Mouse (Mus musculus): ENCODE measurements around the gene Chst15. TPM values are rescaled to one million over a fixed set of nuclear protein-coding genes. Genes with fewer than 3 reads are reported as not detected.

The Chst15 gene
- total RNA-seq, 2 experiments from 2014 or later: 7.3 to 11.5 TPM

- ATAC-seq (replicated peaks; ENCODE audit: poor library complexity): peak; percentile 22
These were observed 12.5 kb downstream of the Chst15 start for GRCm38 (mm10) chr7:132304424-132305085.

- ATAC-seq (replicated peaks; ENCODE audit: poor library complexity): peak; percentile 63
These were observed 13.0 kb downstream of the Chst15 start for GRCm38 (mm10) chr7:132303988-132304387.

GRCm38 (mm10) chr7:132302508-132303241 lies 14.4 kb downstream of the Chst15 start:
- no peak for ATAC-seq (replicated peaks; ENCODE audit: poor library complexity)

DNA sequence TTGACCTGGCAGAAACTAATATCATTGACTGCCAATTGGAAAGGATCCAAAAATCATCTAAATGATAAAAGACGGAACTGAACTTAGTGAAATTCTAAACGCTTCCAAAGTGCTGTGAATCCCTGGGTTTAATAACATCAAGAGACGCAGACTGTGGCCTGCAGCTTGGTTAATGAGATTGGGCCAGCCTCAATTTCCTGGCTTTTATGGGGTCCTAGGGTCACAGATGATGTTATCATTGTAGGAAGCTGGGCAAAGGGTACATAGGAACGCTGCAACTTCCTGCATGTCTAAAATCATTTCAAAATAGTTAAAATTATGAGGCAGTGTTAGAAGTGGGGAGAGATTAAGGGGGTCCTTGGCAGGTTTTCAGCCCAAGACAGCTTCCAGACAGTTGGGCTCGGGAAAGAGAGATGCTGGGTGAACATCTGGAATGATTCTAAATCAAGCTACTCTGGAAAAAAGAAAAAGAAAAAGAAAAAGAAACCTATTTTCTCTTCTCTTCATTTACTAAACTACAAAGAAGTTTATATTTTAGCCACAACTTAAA lies 17.3 kb downstream of the Chst15 start:
- no peak for ATAC-seq (replicated peaks; ENCODE audit: poor library complexity)

- no peak for ATAC-seq (replicated peaks; ENCODE audit: poor library complexity)
These were observed 18.5 kb downstream of the Chst15 start for GRCm38 (mm10) chr7:132298412-132298990.

GRCm38 (mm10) chr7:132296661-132297443 lies 20.2 kb downstream of the Chst15 start:
- no peak for ATAC-seq (replicated peaks; ENCODE audit: poor library complexity)

DNA sequence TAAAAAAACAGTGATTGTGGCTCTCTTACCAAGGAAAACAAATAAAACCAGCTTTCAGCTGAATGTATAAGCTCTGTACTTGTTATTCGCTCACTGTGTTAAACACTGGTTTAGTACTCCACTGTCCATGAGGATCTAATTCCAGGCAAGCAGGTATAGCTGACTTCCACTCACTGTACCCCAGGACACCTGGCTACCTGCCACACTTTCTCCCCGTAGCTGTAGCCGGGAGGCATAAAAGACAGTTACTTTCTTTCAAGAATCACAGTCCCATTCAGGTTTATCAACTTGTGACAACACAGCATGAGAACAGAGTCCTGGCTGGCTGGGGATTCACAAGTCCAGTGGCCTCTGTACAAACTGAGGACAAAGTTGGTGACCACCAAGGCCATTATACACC lies 20.9 kb downstream of the Chst15 start:
- no peak for ATAC-seq (replicated peaks; ENCODE audit: poor library complexity)

DNA sequence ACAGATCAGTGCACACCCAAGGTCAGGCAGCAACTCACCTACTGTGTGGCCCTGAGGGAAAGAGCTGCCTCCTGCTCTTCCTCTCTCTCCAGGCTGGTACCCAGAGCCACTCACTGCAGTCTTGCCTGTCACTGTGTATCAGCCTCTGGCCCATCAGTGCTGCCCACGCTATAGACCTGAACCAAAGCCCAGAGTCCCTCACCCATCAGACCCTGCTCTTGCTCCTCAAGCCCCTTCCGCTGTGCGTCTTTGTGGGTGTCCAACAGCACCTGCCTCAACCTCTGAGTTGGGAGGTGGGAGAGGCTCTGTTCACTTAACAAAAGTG lies 29.7 kb downstream of the Chst15 start:
- no peak; the same call in 1 of the 2 replicates for ATAC-seq (replicated peaks; ENCODE audit: poor library complexity)

GRCm38 (mm10) chr7:132286630-132287339 lies 30.2 kb downstream of the Chst15 start:
- ATAC-seq (replicated peaks; ENCODE audit: poor library complexity): peak; percentile 58

DNA sequence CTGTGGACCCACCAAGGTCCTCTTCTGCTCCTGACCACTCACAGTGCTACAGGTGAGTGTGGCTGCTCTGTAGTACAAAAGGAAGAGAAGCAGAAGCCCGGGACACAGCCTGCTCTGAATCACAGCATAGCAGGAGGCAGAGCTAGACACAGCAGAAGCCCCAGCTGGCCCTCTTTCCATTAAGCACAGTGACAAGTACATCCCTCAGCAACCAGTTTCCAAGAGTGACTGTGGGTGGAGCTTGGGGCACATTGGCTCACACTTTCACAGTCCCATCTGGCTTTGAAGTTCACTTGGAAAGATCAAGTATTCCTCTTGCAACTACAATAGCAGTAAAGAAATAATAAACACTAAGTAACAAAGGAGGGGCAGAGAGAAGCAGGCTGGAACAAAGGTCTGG lies 32.2 kb downstream of the Chst15 start:
- ATAC-seq (replicated peaks; ENCODE audit: poor library complexity): no peak

DNA sequence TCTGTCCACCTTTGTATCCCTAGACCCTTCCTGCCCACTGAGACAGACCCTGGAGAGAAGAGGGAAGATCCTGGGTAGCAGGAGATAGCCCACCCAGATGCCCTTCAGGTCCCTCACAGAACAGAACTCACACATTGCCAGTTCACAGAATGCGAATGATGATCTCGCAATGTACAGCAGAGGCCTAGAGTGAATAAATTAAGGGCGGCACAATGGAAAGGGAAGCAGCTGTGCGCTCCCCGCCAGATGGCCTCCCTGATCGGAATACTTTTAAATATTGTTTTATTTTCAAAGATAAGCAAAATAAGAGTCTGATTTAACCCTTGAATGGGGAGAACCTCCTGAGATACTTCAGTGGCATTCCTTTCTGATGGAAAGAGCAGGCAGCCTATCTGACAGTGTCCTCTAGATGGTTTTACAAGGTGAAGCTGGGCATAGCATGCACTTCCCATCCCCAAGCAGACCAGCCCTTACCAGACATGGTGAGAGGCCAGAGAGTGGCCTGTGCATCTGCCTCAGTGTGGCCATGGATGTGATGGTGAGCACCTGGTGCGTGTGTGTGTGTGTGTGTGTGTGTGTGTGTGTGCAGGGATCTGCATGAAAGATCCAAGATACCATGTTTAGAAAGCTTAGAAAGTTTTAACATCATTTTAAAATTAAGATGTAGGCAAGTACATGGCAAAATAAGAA lies 32.8 kb downstream of the Chst15 start:
- ATAC-seq (replicated peaks; ENCODE audit: poor library complexity): peak; percentile 38

GRCm38 (mm10) chr7:132282576-132282975 lies 34.5 kb downstream of the Chst15 start:
- no peak for ATAC-seq (replicated peaks; ENCODE audit: poor library complexity)

GRCm38 (mm10) chr7:132282161-132282560 lies 34.9 kb downstream of the Chst15 start:
- no peak for ATAC-seq (replicated peaks; ENCODE audit: poor library complexity)

- ATAC-seq (replicated peaks; ENCODE audit: poor library complexity): no peak
These were observed 35.3 kb downstream of the Chst15 start for GRCm38 (mm10) chr7:132281753-132282152.

- peak; percentile 26 for ATAC-seq (replicated peaks; ENCODE audit: poor library complexity)
These were observed 38.4 kb downstream of the Chst15 start for GRCm38 (mm10) chr7:132278658-132279057.

DNA sequence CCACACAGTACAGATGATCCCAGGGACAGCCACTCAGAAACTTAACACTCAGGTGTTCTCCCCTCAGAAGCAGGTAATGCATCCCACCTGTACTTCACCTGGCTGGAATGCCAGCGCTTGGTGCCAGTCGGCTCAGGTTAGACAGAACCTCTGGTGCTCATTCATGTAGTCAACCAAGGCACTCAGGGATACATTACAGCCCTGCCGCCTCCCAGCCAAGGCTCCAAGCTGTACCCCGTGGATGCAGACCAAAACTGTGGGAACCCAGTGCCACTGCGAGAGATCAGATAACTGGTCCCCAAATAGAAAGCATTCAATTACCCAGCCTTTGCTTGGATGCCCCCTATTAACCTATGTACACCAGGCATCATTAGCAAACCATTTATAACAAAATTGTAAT lies 40.7 kb downstream of the Chst15 start:
- ATAC-seq (replicated peaks; ENCODE audit: poor library complexity): no peak

DNA sequence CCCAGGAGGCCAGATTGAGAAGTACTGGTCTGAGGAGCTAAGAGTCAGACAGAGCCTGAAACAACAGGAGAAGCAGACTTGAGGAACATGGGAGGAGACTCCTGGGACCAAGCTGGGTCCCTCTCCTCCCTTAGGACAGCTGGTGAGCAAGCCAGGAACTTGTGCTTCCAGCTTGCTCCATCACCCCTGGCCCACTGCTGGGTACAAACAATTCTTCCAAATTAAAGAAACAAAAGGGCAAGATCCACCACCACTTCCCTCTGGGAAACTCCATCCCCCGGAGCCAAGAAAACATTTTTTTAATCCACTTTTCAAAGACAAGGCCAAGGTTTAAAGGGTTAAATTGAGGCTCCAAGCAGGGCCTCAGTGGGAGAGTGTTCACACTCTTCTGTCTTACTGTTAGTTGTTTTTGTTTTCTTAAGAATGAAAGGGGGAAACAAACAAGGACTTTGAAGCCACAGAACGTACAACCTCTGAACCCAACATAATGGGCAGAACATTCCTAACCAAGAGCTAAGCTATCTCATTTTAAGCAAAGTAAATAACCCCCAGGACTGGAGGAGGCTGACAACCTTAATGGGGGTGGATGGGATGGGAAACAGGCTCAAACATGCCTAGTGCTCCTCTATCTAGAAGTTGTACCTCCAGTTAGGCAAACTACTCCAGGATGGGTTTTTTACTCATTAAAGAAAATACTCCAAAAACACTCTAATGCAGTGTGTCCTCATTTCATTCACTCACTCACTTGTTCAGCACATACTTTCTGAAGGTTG lies 43.1 kb downstream of the Chst15 start:
- ATAC-seq (replicated peaks; ENCODE audit: poor library complexity): no peak

- ATAC-seq (replicated peaks; ENCODE audit: poor library complexity): no peak
These were observed 44.0 kb downstream of the Chst15 start for GRCm38 (mm10) chr7:132272984-132273383.

DNA sequence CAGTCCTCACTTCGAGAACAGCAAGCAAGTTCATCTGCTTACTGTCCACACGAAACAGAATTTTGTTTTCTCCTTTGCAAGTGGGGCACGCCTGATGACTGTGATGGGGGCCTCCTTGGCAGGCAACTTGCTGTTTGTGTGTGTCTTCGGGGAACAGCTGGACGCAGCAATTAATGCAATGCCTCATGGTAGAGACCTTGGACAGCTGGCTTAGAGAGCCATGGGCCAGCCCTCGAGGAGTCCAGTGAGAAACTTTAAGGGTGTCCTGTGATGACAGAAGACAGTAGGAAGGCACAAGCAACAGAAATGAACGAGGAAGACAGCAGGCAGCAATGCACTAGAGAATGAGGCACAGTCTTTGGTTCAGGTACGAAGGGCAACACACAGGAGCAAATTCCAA lies 46.7 kb downstream of the Chst15 start:
- no peak for ATAC-seq (replicated peaks; ENCODE audit: poor library complexity)
